Mouse (Mus musculus) urinary bladder, postnatal 10 days (tissue): ENCODE measurements around the gene Sh2b3.
"Not testable (repeated sequence)": the region's sequence is repeated elsewhere in the genome, so short reads cannot be mapped to it uniquely, and the experiment has no call there.

Experiments
- DNase-seq: peaks from one replicate; pipeline ENCODE4 v3.0.0; 2022; ENCODE audit warnings: low spot score

The Sh2b3 gene

DNA sequence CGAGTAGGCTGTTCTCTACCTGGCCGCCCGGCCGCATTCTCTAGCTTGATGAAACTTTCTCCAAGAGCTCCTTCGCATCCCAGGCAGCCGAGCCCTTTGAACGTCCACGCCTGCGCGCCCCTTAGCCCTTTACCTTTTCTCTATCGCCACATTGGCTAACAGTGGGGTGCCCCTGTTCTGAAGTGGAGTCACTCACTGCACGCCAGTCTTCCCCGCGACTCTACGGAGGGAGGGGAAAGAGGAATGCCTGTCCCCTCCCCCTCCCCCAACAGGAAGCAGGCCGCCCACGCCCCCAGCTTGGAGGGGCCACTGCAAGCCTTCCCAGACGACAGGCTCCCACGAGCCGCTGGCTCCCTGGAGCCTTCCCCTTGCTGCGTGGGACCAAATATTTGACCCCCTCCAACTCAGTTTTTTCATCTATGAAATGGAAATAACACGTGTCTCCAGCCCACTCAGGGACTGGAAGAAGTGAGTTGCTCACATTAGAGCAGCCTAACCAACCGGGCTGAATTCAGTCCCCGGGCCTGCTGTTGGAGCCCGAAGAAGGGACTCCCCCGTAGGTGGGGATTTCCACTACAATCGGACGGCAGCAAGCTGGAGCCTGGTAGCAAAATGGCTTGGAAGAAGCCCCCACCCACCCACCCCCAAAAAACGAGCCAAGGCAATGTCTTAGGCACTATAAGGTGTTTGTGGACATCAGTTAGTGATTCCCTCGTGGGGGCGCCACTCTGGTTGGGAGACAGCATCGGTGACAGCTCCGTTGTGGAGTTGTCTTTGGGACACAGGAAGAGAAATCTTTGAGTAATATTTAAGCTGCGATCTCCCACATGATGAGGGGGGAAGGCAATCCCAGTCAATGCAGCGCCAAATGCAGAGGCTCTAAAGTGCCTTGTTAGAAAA lies at the start of gene Sh2b3:
TSS of gene Sh2b3 (minus strand) at position 206 of the 900 bp plus-strand sequence.
- no peak for DNase-seq

DNA sequence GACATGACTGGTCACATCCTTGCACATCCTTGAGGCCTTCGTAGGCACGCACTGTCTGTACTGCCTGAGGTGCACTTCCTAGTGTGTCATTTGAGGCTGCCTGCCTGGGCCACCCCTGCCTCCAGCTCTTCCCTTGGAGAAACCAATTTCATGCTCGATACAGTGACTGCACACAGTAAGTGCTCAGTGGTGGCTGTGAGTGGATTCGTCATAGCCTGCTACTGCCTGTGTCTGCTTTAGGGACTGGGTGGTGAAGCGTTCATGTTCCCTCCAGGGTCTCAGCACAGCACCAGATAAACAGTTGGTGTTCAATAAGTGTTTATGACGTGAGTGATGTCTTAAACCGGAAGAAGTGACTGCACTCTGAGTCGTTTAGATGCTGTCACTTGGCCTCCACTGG lies 45.9 kb upstream of the Sh2b3 start:
- DNase-seq, result no peak

DNA sequence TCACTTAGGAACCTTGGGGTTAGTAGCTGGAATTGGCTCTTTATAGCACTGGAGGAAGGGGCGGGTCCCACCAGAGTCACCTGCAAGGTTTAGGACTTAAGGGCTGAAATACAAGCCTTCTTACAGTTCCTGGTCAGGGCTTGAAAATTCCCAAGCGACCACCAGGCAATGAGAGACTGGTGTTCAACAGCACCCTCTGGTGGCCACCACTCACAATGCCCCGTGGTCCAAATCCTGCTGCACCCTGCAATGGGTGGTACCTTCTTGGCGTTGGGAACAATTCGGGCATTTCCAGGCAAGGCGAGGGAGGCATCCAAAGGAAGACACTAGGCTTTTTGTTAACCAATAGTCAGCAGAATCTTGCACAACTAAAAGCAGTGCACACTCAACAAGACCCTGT lies 41.8 kb upstream of the Sh2b3 start:
- DNase-seq, result no peak

DNA sequence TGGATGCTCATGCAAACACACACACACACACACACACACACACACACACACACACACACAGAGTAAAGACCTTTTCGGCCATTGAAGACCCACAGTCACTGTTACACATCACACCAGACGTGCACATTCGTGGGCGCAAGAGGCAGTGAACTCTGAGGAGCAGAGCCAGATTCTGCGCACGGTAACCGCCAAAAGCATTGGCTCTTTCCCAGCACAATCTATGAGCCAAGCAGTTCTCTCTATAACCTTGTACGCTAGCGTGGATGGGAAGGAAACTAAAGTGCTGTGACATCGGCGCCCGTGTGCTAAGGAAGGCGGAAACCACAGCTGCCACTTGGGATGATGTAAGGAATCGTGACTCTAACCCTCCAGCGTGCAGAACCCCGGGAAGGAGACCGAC lies 41.3 kb upstream of the Sh2b3 start:
- DNase-seq, result no peak

DNA sequence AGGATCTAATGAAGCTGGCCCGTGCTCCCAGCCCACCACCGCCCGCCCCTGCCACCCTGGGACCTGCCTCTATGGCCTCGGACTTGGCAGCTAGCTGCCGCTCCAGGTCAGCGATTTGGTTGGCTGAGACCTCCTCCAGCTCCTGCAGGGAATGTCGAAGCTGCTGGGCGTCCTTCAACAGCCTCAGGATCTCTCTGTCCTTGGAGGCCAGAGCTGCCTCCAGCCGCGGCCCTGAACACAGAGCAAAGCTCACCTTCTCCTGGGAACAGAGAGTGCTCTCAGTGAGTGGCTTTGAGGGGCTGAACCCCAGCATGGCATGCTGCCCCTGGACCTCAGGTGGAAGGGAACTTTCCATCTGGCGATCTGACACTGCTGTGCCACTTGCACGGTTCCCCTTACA lies 39.5 kb upstream of the Sh2b3 start:
- no peak for DNase-seq

DNA sequence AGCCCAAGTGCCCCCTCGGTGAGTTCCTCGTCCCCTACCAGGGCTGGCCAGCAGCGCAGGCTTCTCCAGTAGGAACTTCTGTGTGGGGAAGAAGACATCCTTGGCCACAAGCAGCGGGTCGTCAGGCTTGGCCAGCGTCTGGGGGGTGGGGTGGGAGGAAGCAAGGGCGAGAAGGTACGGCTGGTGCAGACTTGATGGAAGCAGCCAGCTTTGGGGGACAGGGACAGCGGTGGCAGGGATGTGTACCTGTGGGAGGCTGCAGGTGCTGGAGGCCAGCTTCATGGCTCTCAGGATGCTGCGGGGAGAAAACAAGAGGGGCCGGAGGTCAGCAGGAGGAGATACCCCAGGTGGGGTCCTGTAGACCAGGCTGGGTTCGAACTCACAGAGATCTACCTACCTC lies 37.6 kb upstream of the Sh2b3 start:
- DNase-seq, result no peak

DNA sequence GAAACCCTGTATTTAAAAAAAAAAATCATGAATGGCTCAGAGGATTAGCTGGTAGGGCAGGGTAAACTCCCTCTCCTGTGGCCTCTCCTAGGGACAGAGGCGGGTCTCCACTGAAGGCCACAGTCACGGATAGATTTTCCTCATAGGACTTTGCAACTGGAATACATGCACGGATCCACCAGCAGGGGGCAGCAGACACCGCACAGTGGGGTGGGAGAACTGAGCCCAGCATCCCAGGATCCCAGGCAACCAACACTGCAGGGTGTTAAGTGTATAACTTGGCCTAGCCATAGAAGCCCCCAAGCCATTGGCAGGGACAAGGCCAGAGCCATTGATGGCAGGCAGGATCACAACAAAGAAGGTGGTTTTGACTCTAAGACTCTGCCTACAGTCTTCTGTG lies 34.7 kb upstream of the Sh2b3 start:
- peak; percentile 66 for DNase-seq

DNA sequence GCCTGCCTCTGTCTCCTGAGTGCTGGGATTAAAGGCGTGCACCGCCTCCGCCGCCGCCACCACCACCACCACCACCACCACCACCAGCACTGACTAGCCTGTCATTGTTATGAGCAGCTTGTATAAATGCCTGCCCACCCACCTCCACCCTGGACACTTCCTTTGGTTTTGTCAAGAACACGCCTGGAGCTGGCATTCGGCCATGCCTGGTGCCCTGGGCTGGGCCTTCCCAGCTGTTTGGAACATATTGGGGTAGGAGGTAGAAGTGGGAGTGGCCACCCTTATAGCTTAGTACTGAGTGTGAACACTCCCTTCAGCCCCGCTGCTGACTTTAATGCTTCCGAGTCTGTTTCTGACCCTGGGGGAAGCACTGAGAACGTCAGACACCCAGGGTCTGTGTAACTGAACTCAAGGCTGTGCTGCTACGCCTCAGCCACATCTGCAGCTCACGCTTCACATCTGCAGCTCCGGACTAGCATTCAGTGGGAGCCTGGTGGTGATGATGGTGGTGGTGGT lies 34.1 kb upstream of the Sh2b3 start:
- DNase-seq, result no peak

DNA sequence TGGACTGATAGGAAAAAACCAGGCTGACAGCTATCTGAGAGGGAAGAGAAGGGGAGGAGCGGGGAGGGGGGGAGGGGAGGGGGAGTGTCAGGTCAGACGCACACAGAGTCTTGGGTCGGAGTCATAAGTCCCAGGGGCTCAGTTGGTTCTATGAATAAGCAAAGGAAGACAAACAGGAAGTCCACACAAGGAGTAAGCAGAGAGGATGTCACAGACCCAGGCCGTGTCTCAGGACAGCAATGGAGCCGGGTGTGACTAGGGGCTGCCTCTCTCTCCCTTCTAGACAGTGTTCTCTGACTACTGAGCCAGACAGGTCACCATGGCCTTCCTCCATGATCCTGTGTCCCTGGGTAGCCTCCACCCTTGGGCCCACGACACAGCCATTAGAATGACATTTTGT lies 33.4 kb upstream of the Sh2b3 start:
- no peak for DNase-seq

DNA sequence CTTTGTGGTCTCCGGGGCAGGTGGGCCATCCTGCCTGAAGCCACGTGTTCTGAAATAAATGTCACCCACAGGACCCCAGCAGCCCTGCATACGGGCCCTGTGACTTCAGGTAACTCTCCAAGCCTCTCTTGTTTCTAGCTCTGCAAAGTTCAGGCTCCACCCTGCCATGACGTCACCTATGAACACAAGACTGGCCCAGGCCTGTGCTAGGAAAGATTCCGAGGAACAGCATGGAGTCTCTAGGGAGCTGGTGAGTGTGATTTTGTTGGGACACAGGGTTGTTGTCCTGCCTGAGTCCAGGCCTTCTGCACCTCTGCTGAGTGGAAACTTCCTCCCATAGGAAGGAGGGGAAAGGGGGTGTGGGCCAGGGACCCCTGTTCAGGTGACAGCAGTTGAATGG lies 30.5 kb upstream of the Sh2b3 start:
- DNase-seq, result no peak

DNA sequence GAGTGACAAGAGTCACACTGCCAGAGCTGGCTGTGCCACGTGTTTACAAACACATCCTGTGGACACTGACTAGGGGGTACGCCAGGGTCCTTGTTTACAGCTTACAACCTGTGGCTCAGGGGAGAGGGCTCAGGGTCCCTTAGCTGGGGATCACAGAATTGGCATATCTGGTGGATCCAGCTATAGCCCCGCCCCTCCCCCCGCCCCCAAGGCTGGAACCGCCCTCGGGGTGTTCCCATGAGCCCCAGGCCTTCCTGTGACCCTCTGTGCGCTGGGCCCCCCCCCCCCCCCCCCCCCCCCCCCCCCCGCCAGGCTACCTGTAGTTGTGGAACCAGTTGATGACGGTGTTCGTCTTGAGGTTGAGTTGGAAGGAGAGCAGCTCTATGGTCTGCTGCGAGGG lies 26.9 kb upstream of the Sh2b3 start:
- DNase-seq, result no peak

DNA sequence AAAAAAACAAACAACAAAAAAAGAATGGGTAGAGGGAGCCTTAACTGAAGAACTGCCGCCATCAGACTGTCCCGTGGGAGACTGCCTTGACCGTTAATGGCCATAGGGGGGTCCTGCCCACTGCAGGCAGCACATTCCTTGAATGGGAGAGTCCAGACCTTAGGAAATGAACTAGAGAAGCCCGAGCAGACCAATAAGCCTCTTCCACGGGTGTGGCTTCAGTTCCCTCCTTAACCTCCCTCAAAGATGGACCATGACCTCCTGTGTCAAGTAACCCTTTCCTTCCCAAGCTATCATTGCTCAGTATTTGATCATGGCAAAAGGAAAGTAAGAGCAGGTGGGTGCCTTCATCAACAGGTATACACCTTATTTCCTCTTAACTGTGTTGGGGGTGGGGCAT lies 24.5 kb upstream of the Sh2b3 start:
- no peak for DNase-seq

DNA sequence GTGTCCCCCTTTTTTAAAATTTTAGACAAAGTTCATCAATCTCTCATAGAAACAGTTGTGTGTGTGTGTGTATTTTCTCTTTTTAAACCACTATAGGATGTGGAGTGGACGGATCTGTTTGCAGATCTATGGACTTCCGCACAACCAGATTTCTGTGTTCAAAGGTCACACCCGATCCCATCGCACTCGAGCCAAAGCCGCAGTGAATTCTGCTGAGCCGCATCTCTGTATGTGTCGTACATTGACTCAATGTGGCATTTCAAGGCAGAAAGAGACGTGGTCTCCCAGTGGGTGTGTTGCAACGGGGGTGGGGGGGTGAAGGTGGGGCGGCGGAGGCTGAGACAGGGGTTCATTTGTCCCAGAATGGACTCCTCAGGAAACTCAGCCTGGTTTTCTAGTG lies 21.0 kb upstream of the Sh2b3 start:
- DNase-seq, result no peak

DNA sequence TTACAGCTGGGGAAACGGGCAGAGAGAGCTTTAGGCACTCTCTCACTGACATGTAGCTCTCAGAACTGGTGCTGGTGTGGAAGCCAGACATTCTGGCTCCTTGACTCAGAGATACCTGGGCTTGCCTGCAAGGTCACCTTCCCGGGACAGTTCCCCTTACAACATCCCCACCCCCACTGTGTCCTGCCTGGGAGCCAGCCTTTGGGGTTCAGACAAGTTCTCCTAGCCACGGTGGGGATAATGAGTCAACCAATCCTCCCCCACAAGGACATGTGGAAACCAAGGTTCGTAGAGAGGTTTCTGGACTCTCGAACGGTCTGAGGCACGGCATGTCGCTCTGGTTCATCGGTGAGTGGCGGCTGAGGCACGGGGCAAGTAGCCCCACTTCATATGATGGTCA lies 19.3 kb upstream of the Sh2b3 start:
- DNase-seq, result no peak

DNA sequence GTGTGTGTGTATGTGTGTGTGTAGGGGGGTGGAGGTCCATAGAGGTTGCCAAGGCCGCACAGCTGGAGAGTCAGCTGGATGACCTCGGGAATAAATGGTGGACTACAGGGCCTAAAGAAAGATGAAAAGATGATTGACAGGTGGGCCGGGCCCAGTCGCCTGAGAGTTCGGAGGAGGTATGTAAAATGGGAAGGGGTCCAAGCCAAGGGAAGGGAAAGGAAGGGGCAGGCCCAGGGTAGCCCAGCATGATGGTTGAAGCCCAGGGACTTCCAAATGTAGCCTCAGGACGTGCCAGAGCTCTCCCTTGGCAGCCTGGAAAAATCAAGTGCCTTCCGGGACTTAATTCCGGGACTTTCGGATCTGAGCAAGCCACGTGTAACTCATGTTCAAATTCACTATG lies 17.3 kb upstream of the Sh2b3 start:
- DNase-seq, result no peak

DNA sequence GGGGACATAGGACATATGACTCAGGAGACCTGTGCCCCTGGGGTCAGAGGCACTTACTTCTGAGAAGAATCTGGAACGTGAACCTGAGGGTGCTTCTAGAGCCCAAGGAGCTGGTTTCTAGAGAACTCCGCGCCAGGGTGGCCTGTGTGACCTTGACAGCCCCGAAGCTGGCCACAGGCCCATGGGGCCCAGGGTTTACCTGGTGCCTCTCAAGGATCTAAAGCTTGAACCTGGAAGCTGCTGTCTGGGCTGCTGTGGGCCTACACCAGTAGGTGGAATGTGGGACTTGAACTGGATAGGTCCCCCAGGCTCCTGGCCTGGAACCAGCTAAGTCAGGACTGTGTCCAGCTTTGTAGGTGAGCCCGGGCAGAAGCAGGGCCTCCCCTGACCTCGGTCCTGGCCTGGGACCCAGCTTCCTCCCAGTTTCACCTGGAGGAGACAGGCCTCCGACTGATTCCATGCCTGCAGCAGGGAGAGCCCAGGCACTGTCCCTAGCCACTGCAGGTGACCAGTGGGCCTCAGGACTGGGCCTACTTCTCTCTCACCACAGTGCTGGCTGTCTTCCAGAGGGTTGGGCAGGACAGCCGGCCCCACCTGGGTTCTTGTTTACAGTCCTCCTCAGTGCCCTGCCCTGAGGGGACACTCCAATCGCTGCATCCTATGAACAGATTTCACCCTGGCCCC lies 16.1 kb upstream of the Sh2b3 start:
- no peak for DNase-seq

DNA sequence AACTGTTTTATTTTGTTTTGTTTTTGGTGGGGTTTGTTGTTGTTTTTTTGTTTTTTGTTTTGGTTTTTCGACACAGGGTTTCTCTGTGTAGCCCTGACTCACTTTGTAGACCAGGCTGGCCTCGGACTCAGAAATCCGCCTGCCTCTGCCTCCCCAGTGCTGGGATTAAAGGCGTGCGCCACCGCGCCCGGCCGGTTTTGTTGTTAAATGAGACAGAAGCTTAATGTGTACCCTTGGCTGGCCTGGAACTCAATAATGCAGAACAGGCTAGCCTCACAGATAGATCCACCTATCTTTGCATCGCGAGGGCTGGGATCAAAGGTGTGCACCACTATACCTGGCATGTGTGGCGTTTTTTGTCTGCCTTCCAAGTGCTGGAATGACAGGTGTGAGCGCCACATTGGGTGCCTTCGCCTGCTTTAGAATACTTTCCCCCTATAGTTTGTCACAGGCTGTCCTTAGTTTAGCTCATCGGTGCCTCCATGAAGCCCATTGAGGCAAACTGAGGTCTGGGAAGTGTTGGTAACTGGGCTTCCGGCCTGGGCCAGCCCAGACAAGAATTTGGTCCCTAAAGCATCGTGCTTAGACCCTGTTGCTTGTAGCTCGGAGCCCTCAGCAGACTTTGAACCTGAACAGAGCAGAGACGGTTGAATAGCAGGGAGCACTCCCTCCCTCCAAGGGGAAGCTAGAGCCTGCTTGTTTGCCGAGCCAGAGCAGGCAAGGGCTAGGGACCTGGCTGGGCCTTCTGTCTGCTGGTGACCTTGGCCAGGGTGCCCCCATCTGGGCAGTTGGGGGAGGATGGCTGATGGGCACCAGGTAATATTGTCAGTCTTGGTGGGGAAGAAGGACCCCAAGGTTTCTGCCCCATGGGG lies 12.3 kb upstream of the Sh2b3 start:
- DNase-seq, result no peak

DNA sequence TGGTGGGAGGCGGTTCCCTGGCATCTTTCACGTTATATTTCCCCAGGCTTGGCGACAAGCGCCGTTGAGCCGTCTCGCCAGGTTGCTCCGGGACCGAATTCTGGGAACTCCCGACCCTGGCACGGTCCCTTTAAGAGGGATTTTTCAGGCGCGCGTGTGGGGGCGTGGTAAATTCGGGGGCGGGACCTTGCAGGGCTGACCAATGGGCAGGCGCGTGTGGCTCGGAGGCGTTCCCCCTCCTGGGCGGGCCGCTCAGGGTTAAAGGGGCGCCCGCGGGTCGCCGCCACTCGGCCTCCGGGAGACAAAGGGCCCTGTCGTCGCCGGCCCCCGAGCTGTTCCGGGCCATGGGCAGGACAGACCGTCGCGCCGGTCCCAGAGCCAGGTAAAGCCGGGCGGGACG lies 11.3 kb upstream of the Sh2b3 start, which contains the start of gene Pheta1:
TSS of gene Pheta1 (plus strand) at position 242 of the 400 bp plus-strand sequence.
- peak; percentile 78 for DNase-seq

DNA sequence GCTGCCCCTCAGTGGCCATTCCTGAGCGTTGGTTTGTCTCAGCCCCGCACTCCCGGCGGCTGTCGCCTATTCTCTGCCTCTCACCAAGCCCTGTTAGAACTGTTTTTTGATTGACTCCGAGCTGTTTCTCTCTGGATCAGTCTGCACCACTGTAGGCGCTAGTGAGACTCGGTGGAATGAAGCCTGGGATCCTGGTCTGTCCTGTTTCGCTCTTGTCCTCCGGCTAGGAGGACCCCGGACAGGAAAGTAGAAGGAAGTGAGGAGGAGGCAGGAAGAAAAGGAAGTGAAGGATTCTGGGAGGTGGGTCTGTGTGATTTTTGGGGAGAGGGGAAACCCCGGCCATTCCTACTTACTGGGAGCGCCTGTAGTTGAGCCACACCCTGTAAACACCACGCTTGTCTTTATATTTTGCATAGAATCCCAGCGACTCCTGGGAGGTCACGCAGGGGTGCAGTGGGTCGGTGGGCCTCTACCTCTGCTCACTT lies 10.6 kb upstream of the Sh2b3 start:
- DNase-seq, result no peak

DNA sequence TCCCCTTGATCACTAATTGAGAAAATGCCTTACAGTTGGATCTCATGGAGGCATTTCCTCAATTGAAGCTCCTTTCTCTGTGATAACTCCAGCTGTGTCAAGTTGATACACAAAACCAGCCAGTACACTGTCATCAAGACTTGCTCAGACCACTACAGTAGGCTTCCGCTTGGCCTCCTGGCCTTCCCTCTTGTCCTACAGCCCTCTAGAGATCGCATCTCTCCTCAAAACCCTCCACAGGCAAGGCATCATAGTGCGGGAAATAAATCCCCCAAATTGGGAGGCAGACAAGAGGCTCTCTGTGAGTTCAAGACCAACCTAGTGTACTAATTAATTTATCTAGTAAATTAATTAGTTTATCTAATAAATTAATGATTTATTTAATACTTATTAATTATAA lies 9.8 kb upstream of the Sh2b3 start:
- not testable (repeated sequence) for DNase-seq

DNA sequence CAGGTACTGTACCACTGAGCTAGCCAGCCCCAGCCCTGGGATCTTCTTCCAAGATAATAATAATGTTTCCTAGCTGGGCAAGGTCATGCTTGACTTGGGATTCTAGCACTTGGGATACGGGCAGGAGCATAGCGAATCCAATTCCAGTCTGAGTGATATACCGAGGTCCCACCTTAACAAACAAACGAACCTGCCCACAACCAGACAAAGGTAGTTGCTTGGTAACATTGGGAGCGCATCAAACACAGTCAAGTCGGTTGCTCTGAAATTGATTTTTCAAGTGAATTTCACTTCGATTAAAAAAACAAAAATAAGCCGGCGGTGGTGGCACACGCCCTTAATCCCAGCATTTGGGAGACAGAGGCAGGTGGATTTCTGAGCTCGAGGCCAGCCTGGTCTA lies 8.9 kb upstream of the Sh2b3 start:
- DNase-seq, result no peak

DNA sequence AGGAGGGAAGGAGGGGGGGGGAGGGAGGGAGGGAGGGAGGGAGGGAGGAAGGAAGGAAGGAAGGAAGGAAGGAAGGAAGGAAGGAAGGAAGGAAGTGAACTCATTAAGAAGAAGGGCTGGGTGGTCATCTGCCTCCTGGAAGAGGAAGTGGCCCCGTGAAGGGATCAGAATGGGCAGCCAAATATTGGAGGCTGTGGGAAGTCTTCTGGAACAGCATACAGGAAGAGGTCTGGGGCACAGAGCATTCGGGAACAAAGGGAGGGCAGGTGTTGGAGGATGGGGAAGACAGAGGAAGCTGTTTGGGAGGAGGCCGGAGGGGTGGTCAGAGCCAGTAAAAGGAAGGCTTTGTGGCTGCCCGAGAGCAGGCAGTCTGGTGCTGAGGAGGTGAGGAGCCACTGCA lies 7.9 kb upstream of the Sh2b3 start:
- no peak for DNase-seq
